Mouse (Mus musculus): ENCODE data around the gene 1700016H13Rik. TPM values are rescaled to one million over a fixed set of nuclear protein-coding genes. Genes with fewer than 3 reads are reported as not detected.

1700016H13Rik gene
- polyA plus RNA-seq, 2 experiments, result not detected

DNA sequence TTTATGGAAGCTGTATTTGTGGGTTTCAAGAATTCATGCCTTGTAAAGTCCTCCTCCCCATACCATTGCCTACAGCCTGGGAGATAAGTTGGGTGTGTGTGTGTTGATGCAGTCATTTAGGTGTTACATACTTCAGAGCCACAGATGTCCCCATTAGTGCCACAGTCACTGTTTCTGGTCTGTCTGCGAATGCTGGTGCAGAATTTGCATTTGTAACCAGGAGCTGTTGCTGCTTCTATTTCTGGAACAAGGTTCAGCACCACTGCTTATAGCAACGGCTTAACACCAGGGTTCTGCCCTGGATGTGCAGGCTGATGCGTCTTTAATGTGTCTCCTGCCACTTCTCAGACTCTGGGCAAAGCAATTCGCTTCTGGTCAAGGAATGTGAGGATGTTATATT lies 43.7 kb upstream of the 1700016H13Rik start:
- Histone ChIP-seq H3K27ac (no peak overlapping the region), H3K36me3 (replicated peaks; ENCODE audit: control insufficient read depth, insufficient read depth, low read depth) (no peaks in the 10 kb centered on the region), H3K27me3 (ENCODE audit: control insufficient read depth, insufficient read depth, low read length) (peaks cover 14% of the 10 kb centered on the region), H3K9me3 (ENCODE audit: control insufficient read depth, low read length) (no peaks in the 10 kb centered on the region), H3K9ac (replicated peaks) (no peak overlapping the region), H3K4me1 (replicated peaks; ENCODE audit: control insufficient read depth in 2 of 2, insufficient read depth in 2 of 2, low read length in 1 of 2) (no peaks in the 10 kb centered on the region), H3K4me2 (ENCODE audit: low read depth) (no peak overlapping the region), H3K4me3 (ENCODE audit: insufficient read depth in 1 of 2, low read depth in 2 of 2, low read length in 2 of 2) (no peak overlapping the region)
- WGBS (ENCODE audit: insufficient replicate concordance), result 52% methylated on average over 4 of the region's 4 CpGs
- TF ChIP-seq CTCF (IDR thresholded peaks at IDR 0.05; ENCODE audit: low read depth) (no peak), EP300 (IDR thresholded peaks at IDR 0.05; ENCODE audit: low read depth) (no peak)
- DNase-seq (ENCODE audit: low read depth in 3 of 3, low spot score in 3 of 3), result no peak
- ATAC-seq (ENCODE audit: insufficient read depth), result no peak

DNA sequence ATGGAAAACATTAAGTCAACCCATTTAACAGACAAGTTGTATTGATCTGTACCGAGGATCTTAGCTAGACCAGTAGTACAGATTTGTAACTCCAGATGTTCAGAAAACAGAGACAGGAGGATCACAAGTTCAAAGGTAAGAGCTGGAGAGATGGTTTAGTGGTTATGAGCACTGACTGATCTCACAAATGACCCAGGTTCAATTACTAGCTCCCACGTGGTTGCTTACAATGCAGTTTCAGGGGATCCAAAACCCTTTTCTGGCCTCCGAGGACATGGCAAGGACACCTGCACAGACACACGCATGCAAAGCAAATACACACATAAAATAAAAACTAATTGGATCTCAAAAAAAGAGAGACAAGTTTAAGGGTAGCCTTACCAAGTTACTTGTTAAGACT lies 42.8 kb upstream of the 1700016H13Rik start:
- no peak overlapping the region for H3K9ac ChIP-seq (replicated peaks)
- no peak for DNase-seq (ENCODE audit: low read depth in 3 of 3, low spot score in 3 of 3)
- peaks cover 24% of the 10 kb centered on the region for H3K27me3 ChIP-seq (ENCODE audit: control insufficient read depth, insufficient read depth, low read length)
- no peak overlapping the region for H3K4me3 ChIP-seq (ENCODE audit: insufficient read depth in 1 of 2, low read depth in 2 of 2, low read length in 2 of 2)
- no peaks in the 10 kb centered on the region for H3K9me3 ChIP-seq (ENCODE audit: control insufficient read depth, low read length)
- no peak for ATAC-seq (ENCODE audit: insufficient read depth)
- 61% methylated on average over 4 of the region's 4 CpGs for whole genome bisulfite sequencing (ENCODE audit: insufficient replicate concordance)
- H3K4me2 ChIP-seq (ENCODE audit: low read depth), result no peak overlapping the region
- H3K36me3 ChIP-seq (replicated peaks; ENCODE audit: control insufficient read depth, insufficient read depth, low read depth), result no peaks in the 10 kb centered on the region
- no peak overlapping the region for H3K27ac ChIP-seq
- no peaks in the 10 kb centered on the region for H3K4me1 ChIP-seq (replicated peaks; ENCODE audit: control insufficient read depth in 2 of 2, insufficient read depth in 2 of 2, low read length in 1 of 2)
- TF ChIP-seq CTCF (IDR thresholded peaks at IDR 0.05; ENCODE audit: low read depth), result no peak
- TF ChIP-seq EP300 (IDR thresholded peaks at IDR 0.05; ENCODE audit: low read depth), result no peak

DNA sequence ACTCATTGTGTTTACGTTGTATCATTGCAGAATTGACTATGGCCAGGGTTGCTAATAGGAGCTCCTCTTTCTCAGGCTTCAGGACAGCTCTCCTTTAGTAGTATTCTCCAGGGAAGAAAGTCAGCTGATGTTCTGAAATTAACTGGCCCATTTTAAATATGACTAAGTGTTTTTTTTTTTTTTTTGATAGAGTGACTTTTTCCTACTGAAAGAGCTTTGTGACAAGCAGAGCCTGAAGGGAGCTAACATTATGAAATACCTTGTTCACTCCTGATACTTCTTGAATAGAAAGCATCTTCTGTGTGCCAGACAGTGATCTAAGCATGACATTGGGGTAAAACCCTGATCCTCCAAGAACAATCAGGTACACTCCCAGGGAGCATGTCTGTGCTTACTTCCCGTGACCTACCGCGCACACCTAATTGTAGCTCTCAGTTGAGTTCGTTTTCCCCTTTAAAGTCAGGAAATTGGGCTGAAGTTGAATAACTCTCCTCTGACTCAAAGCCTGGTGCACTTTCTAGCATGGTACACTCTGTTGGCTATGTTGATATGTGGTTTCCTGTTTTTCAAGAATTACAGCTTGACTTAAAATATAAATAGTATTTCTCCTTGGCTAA lies 42.2 kb upstream of the 1700016H13Rik start:
- Histone ChIP-seq H3K4me1 (replicated peaks; ENCODE audit: control insufficient read depth in 2 of 2, insufficient read depth in 2 of 2, low read length in 1 of 2) (0 out of 4 replicates have a peak, but pooled peaks cover 0 to 3% of the 10 kb centered on the region in 2 experiments), H3K9me3 (ENCODE audit: control insufficient read depth, low read length) (no peaks in the 10 kb centered on the region), H3K27me3 (ENCODE audit: control insufficient read depth, insufficient read depth, low read length) (peaks cover 30% of the 10 kb centered on the region), H3K9ac (replicated peaks) (no peak overlapping the region), H3K4me2 (ENCODE audit: low read depth) (no peak overlapping the region), H3K27ac (no peak overlapping the region), H3K36me3 (replicated peaks; ENCODE audit: control insufficient read depth, insufficient read depth, low read depth) (no peaks in the 10 kb centered on the region), H3K4me3 (ENCODE audit: insufficient read depth in 1 of 2, low read depth in 2 of 2, low read length in 2 of 2) (no peak overlapping the region)
- DNase-seq (ENCODE audit: low read depth in 3 of 3, low spot score in 3 of 3), result no peak
- TF ChIP-seq EP300 (IDR thresholded peaks at IDR 0.05; ENCODE audit: low read depth) (no peak), CTCF (IDR thresholded peaks at IDR 0.05; ENCODE audit: low read depth) (no peak)
- ATAC-seq (ENCODE audit: insufficient read depth), result no peak
- WGBS (ENCODE audit: insufficient replicate concordance), result 48% methylated on average over 5 of the region's 5 CpGs

DNA sequence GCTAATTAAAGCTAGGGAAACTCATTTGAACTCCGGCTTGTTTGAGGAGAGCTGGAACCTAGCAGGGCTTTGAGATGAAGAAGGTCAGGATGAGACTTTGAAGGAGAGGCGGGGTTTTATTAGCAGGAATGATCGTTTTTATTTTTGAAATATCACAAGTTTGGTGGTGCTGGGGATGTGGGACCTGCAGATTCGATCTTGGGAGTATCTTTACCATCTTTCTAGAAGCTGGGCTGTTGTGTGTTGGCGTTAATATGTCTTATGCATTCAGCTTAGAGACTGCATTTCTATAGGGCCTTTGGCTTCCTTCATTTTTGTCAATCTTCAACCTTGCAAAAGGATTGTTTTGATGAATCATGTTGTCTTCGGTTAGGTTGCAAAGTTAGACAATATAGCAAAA lies 38.3 kb upstream of the 1700016H13Rik start:
- no peak overlapping the region; the same call in 1 of the 2 replicates for H3K4me2 ChIP-seq (ENCODE audit: low read depth)
- 43% methylated on average over 6 of the region's 6 CpGs for WGBS (ENCODE audit: insufficient replicate concordance)
- no peak overlapping the region for H3K27ac ChIP-seq
- H3K27me3 ChIP-seq (ENCODE audit: control insufficient read depth, insufficient read depth, low read length), result peaks cover 37% of the 10 kb centered on the region
- H3K4me1 ChIP-seq (replicated peaks; ENCODE audit: control insufficient read depth in 2 of 2, insufficient read depth in 2 of 2, low read length in 1 of 2), result 0 out of 4 replicates have a peak, but pooled peaks cover 3 to 5% of the 10 kb centered on the region in 2 experiments
- TF ChIP-seq CTCF (IDR thresholded peaks at IDR 0.05; ENCODE audit: low read depth), result no peak
- no peak for TF ChIP-seq EP300 (IDR thresholded peaks at IDR 0.05; ENCODE audit: low read depth)
- H3K9ac ChIP-seq (replicated peaks), result no peak overlapping the region
- no peaks in the 10 kb centered on the region for H3K9me3 ChIP-seq (ENCODE audit: control insufficient read depth, low read length)
- H3K36me3 ChIP-seq (replicated peaks; ENCODE audit: control insufficient read depth, insufficient read depth, low read depth), result no peaks in the 10 kb centered on the region
- no peak for ATAC-seq (ENCODE audit: insufficient read depth)
- no peak for DNase-seq (ENCODE audit: low read depth in 3 of 3, low spot score in 3 of 3)
- H3K4me3 ChIP-seq (ENCODE audit: insufficient read depth in 1 of 2, low read depth in 2 of 2, low read length in 2 of 2), result 0 out of 4 replicates have a peak overlapping the region, but pooled peaks of 1 of the 2 experiments have one; percentile 6

DNA sequence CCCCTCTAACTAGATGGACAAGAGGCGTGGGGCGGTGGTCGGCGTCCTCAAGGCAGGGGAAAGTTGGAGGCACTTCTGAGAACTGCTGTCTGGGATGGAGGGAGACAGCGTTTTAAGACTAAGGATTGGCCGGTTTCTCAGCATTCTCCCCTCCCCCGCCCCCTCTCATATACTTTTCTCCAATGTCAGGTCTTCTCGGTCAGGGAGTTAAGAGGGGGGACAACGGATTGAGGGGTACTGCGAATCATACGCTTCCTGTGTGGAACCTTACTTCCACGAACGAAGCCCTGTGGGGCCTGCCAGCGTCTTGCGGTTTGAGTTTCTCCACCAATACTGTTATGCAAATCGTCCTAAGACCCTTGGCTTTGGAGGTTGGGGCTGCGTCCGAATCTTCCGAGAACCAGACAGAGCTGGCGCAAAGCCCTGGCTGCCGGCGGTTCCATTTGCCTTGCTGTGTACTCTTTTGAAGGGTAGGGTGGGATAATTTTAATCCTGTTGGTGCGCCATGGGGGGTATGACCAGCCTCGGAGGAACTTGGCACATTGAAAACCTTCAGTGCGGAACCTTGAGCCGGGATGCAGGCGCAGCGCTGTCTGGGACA lies 37.3 kb upstream of the 1700016H13Rik start:
- TF ChIP-seq EP300 (IDR thresholded peaks at IDR 0.05; ENCODE audit: low read depth) (no peak), CTCF (IDR thresholded peaks at IDR 0.05; ENCODE audit: low read depth) (no peak)
- Histone ChIP-seq H3K27me3 (ENCODE audit: control insufficient read depth, insufficient read depth, low read length) (peaks cover 37% of the 10 kb centered on the region), H3K9me3 (ENCODE audit: control insufficient read depth, low read length) (no peaks in the 10 kb centered on the region), H3K27ac (no peak overlapping the region), H3K4me2 (ENCODE audit: low read depth) (peak overlapping the region; percentile 90), H3K36me3 (replicated peaks; ENCODE audit: control insufficient read depth, insufficient read depth, low read depth) (no peaks in the 10 kb centered on the region), H3K9ac (replicated peaks) (no peak overlapping the region), H3K4me1 (replicated peaks; ENCODE audit: control insufficient read depth in 2 of 2, insufficient read depth in 2 of 2, low read length in 1 of 2) (0 out of 4 replicates have a peak, but pooled peaks cover 3 to 5% of the 10 kb centered on the region in 2 experiments), H3K4me3 (ENCODE audit: insufficient read depth in 1 of 2, low read depth in 2 of 2, low read length in 2 of 2) (peak overlapping the region; percentile 52 to 77)
- ATAC-seq (ENCODE audit: insufficient read depth) (no peak), DNase-seq (ENCODE audit: low read depth in 3 of 3, low spot score in 3 of 3) (no peak)
- under 1% methylated on average over 28 of the region's 28 CpGs for WGBS (ENCODE audit: insufficient replicate concordance)

All from liver, embryonic 14.5 days (tissue).